Mouse (Mus musculus) macrophage (primary cell): ENCODE results near the gene Olfr644. TPM values are rescaled to one million over a fixed set of nuclear protein-coding genes. Genes with fewer than 3 reads are reported as not detected.

Experiments
- H3K27ac ChIP-seq: fragments of 350-480 bp; formaldehyde crosslinking; 2 replicates; pipeline ENCODE4 v1.9.0; 2021
- H3K36me3 ChIP-seq: fragments of 350-480 bp; formaldehyde crosslinking; 2 replicates; pipeline ENCODE4 v1.9.0; 2021; ENCODE audit errors: inconsistent target
- H3K4me3 ChIP-seq: fragments of 350-480 bp; formaldehyde crosslinking; 2 replicates; pipeline ENCODE4 v1.9.0; 2021; ENCODE audit errors: inconsistent target
- H3K79me2 ChIP-seq: fragments of 350-480 bp; formaldehyde crosslinking; 2 replicates; pipeline ENCODE4 v1.9.0; 2021; ENCODE audit errors: inconsistent target
- WGBS: methylation state at CpG from one replicate; pipeline ENCODE4 v1.1.7; 2026; ENCODE audit warnings: inconsistent platforms; ENCODE audit not compliant: missing documents; 5-methylcytosine and 5-hydroxymethylcytosine counted together
- polyA plus RNA-seq: library from polyadenylated mRNA; stranded (reverse); fragments of 250-400 nt; gene quantifications from 3 replicates; pipeline ENCODE4 v1.2.4, GENCODE M21; 2018; ENCODE audit warnings: inconsistent platforms
- total RNA-seq, 78 experiments: library from RNA; depleted of rRNA; stranded (reverse); fragments of 250-400 nt; gene quantifications; 1 replicate in 9 of 78; 2 replicates in 24 of 78; 3 replicates in 43 of 78; 4 replicates in 2 of 78; pipeline ENCODE4 v1.2.4; 2018; ENCODE audit warnings: inconsistent platforms in 56 of 78

The Olfr644 gene
- not detected for total RNA-seq (2018; cell fraction: chromatin; rRNA removed)
- not detected for total RNA-seq (2018; cell fraction: cytosol; rRNA removed)
- not detected for total RNA-seq (2018; cell fraction: nucleus; rRNA removed)
- polyA plus RNA-seq = not detected in 3 replicates

DNA sequence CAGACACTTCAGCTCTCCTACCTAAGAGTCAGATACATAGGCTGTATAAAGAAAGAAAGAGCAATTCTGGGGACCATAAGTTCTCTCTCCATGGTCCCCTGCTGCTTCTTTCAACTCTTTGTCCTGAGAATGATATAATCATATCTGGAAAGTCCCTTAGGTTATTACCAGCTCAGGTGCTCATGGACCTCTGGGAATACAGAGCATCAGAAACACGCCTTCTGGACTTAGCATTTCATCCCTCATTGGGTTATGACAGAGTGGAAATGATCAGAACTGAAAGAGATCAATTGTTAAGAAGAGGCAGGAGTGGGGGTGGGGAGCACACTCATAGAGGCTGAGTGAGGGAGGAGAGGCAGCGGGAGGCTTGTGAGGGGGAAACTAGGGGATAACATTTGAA is at the start of gene Olfr644:
Gene Olfr644, minus strand, starts transcription at position 101 of the 400 bp plus-strand sequence.
- H3K4me3 ChIP-seq = no peak within 1 kb of the TSS
- 90% methylated on average over 2 of the region's 2 CpGs for WGBS
- H3K36me3 ChIP-seq = no peaks in the 10 kb centered on the region
- H3K27ac ChIP-seq = no peak within 1 kb of the TSS
- H3K79me2 ChIP-seq = no peaks in the 10 kb centered on the region

DNA sequence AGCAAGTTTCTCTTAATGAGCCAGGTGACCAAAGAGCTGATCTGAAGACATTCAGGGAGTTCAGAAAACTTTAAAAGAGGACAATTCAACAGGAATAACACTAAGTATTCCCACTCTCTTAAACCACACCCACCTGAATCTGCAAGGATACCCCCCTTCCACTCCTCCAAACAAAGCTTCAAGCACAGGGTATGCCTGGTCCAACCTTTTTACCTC is 33.0 kb upstream of the Olfr644 start, which contains the start of gene Olfr646:
Gene Olfr646, plus strand, starts transcription at position 117 of the 216 bp plus-strand sequence.
- Histone ChIP-seq H3K36me3 (no peaks in the 10 kb centered on the region), H3K4me3 (no peak within 1 kb of the TSS), H3K79me2 (no peaks in the 10 kb centered on the region), H3K27ac (no peak within 1 kb of the TSS)

DNA sequence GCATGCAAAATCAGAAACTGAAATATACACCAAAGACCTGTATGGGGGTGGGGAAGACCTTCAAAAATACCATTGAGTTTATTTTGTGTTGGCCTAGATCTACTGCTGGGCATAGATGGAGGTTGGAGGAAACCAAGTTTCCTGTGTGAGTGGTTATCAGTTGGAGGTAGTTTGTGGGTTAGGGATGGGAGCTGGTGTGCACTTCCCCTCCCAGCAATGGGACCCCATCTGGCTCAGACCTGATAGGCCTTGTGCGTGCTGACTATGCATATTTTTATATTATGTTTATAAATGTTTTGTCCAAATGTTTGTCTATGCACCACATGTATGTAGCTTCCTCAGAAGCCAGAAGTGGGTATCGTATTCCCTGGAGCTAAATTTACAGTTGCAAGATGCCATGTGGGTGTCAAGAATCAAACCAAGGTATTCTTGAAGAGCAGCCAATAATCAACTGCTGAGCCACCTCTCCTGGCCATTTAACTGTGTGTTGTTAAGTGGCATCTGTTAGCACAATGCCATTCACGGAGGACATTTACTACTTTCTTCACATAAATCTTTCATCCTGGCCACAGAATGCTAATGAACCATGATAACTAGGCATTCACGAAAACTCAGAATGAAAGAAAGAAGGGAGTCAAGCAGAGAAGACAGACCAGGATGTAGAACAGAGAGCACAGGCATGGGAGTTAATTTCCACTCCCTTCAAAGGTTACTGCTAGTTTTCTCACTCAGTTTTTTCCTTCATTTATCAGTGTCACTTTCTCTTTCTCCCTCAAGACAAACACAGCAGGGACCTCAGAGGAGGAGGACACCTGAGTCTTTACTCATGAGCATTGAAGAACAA is 32.5 kb upstream of the Olfr644 start:
- Histone ChIP-seq H3K79me2 (no peaks in the 10 kb centered on the region), H3K27ac (no peak overlapping the region), H3K36me3 (no peaks in the 10 kb centered on the region), H3K4me3 (no peak overlapping the region)
- 33% methylated on average over 3 of the region's 4 CpGs for WGBS

DNA sequence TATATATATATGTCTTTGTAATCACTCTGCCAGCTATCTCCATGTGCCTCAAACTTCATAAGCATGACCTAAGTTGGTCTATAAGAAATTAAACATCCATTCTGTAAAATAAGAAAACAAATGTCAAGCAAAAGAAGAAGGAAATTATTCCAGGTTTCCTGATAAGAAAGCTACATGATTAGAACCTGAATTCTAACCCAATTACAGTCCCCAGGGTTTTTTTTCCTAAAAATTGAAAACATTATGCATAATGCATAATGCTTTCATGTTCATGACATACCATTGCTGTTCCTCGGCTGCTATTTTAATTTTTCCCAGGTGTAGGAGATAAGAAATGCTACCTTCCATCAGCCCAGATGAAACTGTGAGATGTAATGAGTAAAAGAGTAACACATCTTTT is 13.7 kb upstream of the Olfr644 start, which contains the start of gene Olfr645:
Gene Olfr645, minus strand, starts transcription at position 101 of the 400 bp plus-strand sequence.
- H3K79me2 ChIP-seq = no peaks in the 10 kb centered on the region
- 83% methylated on average over 1 of the region's 1 CpGs for WGBS
- no peaks in the 10 kb centered on the region for H3K36me3 ChIP-seq
- no peak within 1 kb of the TSS for H3K4me3 ChIP-seq
- no peak within 1 kb of the TSS for H3K27ac ChIP-seq

DNA sequence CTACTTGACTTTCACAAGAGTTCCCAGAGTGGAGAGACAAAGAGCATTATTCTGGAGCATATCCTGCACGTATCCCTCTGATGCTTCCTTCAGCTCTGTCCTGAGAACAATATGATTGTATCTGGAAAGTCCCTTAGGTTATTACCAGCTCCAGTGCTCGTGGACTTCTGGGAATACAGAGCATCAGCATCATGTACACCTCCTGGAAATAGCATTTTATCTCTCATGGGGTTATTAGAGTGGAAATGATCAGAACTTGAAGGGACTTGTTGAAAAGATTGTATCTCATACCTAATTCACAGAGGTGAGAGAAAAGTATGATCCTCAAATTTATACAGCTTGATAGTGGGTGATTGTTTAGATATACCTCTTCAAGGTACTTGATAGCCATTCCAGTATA is 10.3 kb downstream of the Olfr644 start, which contains the start of gene 4930516K23Rik:
Gene 4930516K23Rik, minus strand, starts transcription at position 101 of the 400 bp plus-strand sequence.
- H3K79me2 ChIP-seq = no peaks in the 10 kb centered on the region
- H3K27ac ChIP-seq = no peak within 1 kb of the TSS
- no peak within 1 kb of the TSS for H3K4me3 ChIP-seq
- H3K36me3 ChIP-seq = no peaks in the 10 kb centered on the region
- WGBS = 79% methylated on average over 2 of the region's 2 CpGs

DNA sequence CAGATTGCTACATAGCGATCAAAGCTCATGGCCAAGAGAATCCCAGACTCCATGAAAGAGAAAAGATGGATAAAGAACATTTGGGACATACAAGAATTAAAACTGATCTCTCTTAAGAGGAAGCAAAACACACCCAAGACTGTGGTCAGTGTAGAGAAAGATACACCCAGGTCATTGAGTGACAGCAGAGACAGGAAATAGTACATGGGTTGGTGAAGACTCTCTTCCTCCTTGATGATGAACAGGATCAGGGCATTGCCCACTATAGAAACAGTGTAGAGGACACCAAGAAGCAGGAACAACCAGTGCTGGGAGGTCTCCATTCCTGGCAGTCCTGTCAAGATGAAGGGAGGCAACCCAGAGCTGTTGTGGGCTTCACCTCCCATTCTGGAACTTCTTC is 12.5 kb downstream of the Olfr644 start:
- Histone ChIP-seq H3K36me3 (no peaks in the 10 kb centered on the region), H3K4me3 (no peak overlapping the region), H3K79me2 (no peaks in the 10 kb centered on the region), H3K27ac (no peak overlapping the region)
- WGBS = 100% methylated on average over 1 of the region's 1 CpGs

DNA sequence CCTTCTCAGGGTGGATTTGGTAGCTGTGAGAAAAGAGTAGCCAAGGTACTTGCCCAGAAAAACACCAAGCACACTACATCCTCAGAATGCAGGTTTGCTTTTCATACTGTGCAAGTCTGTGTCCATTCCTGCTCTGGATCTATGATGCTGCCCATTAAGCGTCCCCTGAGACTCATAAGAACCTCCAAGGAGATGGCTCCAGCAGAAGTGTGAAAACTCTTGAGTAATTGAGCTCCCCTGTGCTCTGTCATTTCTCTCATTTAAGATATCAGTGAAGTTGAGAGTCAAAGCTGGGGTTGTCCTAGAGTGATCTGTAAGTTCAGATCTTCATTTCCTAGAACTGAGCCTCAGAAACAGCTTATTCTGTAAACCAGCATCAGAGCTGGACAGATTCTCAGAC is 19.1 kb downstream of the Olfr644 start, which contains the start of gene Olfr642:
Gene Olfr642, minus strand, starts transcription at position 101 of the 400 bp plus-strand sequence.
- Histone ChIP-seq H3K36me3 (no peaks in the 10 kb centered on the region), H3K4me3 (no peak within 1 kb of the TSS), H3K27ac (no peak within 1 kb of the TSS), H3K79me2 (no peaks in the 10 kb centered on the region)
- WGBS = 82% methylated on average over 1 of the region's 1 CpGs

DNA sequence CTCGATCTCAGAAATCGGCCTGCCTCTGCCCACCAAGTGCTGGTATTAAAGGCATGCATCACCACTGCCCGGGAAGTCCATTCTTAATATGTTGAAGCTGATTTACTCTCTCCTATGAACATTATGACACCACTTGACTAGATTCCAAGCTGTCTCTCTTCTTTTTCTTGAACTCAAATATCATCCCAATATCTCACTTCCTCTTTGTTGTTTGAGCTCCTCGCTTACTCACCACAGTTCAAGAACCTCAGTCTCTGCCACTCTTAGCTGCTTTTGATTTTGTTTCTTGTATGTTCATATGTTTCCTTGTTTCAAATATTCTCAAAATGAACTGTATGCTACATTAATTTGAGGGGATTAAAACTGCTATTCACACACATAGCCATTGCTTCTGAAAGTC is 20.9 kb downstream of the Olfr644 start:
- Histone ChIP-seq H3K4me3 (no peak overlapping the region), H3K27ac (no peak overlapping the region), H3K79me2 (no peaks in the 10 kb centered on the region), H3K36me3 (no peaks in the 10 kb centered on the region)
- WGBS = 62% methylated on average over 4 of the region's 4 CpGs

DNA sequence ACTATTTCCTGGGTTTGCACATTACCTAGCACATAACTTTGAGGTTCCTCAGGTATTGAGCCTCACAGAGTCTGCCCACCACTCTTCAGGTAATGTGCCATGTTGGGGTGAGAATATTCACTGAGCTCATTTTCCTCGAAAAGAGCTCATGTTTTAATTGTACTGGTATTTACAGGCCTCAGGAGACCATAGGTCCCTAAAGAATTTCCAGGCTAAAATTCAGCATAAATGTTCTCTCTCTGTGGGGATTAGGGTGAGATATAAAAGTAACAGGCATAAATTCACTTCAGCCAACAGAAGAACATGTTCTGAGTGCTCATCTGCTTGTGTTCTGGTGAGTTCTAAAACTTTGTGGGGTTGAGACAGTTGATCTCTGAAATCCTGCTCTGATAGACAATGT is 36.5 kb downstream of the Olfr644 start, which contains the start of gene Olfr641:
Gene Olfr641, plus strand, starts transcription at position 301 of the 400 bp plus-strand sequence.
- Histone ChIP-seq H3K79me2 (no peaks in the 10 kb centered on the region), H3K27ac (no peak within 1 kb of the TSS), H3K36me3 (no peaks in the 10 kb centered on the region), H3K4me3 (no peak within 1 kb of the TSS)
- WGBS = 100% methylated on average over 1 of the region's 1 CpGs

DNA sequence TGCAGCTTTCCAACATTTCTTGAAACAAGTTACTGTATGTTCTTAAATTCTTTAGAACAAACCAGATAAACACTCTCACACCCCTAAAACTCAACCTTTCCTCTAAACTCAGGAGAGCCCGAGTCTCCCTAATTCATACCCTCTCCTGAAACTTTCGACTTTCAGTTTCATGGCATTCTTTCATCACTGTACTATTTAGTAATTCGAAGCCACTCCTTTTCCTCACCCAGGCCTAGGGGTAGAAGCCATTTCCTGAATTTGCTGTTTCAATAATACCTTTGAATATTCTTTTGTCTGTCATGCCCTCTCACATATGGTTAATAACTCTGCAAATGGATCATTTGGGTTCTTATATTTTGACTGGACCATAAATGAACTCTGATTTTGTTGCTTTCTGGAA is 44.7 kb downstream of the Olfr644 start:
- H3K79me2 ChIP-seq = no peaks in the 10 kb centered on the region
- H3K36me3 ChIP-seq = no peaks in the 10 kb centered on the region
- no peak overlapping the region for H3K27ac ChIP-seq
- H3K4me3 ChIP-seq = no peak overlapping the region
- 29% methylated on average over 3 of the region's 3 CpGs for WGBS

DNA sequence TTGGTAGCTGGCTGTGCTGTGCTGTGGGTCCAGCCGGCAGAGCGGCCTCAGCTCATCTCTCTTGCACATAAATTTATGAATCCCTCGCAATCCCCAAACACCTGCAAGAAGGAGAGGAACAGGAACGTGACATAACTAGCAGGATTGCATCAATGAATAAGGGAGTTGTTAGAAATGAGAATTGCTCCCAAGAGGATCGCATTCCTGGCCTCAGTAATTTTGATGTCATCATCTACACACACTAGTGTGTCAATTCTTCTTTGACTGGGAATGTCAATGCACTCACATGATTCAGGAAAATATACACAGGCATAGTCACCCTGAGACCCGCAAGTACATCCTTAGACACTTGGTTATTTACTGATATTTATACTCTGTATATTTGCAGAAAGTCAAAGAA is 46.2 kb downstream of the Olfr644 start, which contains the start of gene Olfr640:
Gene Olfr640, minus strand, starts transcription at position 101 of the 400 bp plus-strand sequence.
- Histone ChIP-seq H3K27ac (no peak within 1 kb of the TSS), H3K36me3 (no peaks in the 10 kb centered on the region), H3K79me2 (no peaks in the 10 kb centered on the region), H3K4me3 (no peak within 1 kb of the TSS)
- WGBS = 91% methylated on average over 6 of the region's 6 CpGs

DNA sequence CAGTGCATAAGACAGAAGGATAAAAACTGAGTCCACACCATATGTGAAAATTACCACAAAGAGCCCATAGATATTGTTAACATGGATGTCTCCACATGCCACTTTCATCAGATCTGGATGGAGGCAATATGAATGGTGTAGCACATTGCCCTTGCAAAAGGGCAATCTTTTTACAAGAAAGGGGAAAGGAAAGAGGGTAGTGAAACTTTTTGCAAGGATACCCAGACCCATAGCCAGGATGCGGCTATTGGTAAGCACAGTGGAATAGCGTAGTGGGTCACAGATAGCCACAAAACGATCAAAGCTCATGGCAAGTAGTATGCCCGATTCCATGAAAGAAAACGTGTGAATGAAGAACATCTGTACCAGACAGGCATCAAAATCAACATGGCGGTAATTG is 50.0 kb downstream of the Olfr644 start:
- H3K36me3 ChIP-seq = no peaks in the 10 kb centered on the region
- no peaks in the 10 kb centered on the region for H3K79me2 ChIP-seq
- no peak overlapping the region for H3K4me3 ChIP-seq
- 65% methylated on average over 6 of the region's 6 CpGs for WGBS
- no peak overlapping the region for H3K27ac ChIP-seq

DNA sequence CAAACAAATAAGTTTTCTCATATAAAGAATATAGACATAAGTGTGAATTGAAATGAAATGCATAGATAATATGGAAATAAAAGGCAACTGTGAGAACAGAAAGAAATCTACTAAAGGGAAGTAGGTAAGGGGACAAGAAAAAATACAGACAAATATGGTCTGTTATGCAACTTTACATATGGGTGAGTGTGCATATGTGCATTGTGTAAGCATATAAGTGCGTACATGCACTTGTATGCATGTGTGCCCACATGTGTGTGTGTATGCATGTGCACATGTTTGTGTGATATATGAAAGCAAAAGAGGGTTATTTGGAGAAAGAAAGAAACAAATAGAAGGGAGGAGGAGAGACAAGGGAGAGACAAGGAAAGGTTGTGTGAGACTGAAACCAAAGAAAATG is 52.7 kb downstream of the Olfr644 start:
- no peaks in the 10 kb centered on the region for H3K36me3 ChIP-seq
- no peak overlapping the region for H3K4me3 ChIP-seq
- WGBS = 60% methylated on average over 1 of the region's 1 CpGs
- H3K79me2 ChIP-seq = no peaks in the 10 kb centered on the region
- H3K27ac ChIP-seq = no peak overlapping the region

DNA sequence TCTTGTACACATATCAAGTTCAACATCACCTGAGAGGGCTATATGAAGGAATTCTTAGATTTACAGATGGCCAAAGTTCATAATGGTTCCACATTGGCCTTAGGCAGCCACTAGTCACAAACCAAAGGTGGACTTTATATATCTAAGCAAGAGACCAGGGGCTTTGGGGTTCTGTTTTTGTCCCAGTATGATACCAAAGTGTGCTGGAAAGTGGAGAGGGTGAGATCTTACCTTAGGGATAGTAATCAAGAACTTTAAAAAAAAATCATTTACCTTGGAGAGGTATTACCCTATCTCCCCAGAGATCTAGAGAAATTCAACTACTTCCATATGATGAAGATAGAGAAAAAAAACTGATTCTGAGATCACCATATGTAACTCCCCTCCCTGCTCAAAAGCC is 54.5 kb downstream of the Olfr644 start, which contains the start of gene Olfr639:
Gene Olfr639, minus strand, starts transcription at position 101 of the 400 bp plus-strand sequence.
- no peaks in the 10 kb centered on the region for H3K36me3 ChIP-seq
- no peak within 1 kb of the TSS for H3K4me3 ChIP-seq
- H3K79me2 ChIP-seq = no peaks in the 10 kb centered on the region
- no peak within 1 kb of the TSS for H3K27ac ChIP-seq
